Mouse (Mus musculus): ENCODE measurements around the gene Fibp.

GRCm38 (mm10) chr19:5426640-5427290, 33.6 kb upstream of the Fibp start:
- TF ChIP-seq POLR2A (IDR thresholded peaks at IDR 0.05; ENCODE audit: insufficient read length, low read depth) (no peak), TCF12 (IDR thresholded peaks at IDR 0.05; ENCODE audit: insufficient read depth, poor library complexity, severe bottlenecking) (no peak), USF1 (IDR thresholded peaks at IDR 0.05; ENCODE audit: low read depth) (no peak), CEBPB (IDR thresholded peaks at IDR 0.05; ENCODE audit: insufficient read depth, poor library complexity, severe bottlenecking) (no peak), MYOD1 (IDR thresholded peaks at IDR 0.05; ENCODE audit: control insufficient read depth in 1 of 3, insufficient read length in 2 of 3, low read depth in 2 of 3) (no peak)

Data from myocyte (in vitro differentiated cells).